Comparison of ENCODE assay signal across 25 mouse cellular contexts in genomic region chr9:56207083-56207482, GRCm38 (mm10). TPM values are rescaled to one million over a fixed set of nuclear protein-coding genes. Genes with fewer than 3 reads are reported as not detected.
A peak's percentile ranks its signal among the peaks of the same experiment; 100 is the strongest.
DNase-seq lines count a peak whose midpoint lies in the region; ATAC-seq and TF ChIP-seq lines count a peak whose summit lies in the region.
"Had no signal": no experiment of that assay in that cellular context is flagged by ENCODE, and none has a peak within 500 bp of the region (broad histone marks: within the 10 kb centered on the region; RNA-seq: fewer than 3 reads in every experiment).

No protein-coding gene starts in this region.

- peak overlapping the region; percentile 17; the same call in 1 of the 2 replicates for H3K27ac ChIP-seq in kidney, adult 2 months (ENCODE audit: insufficient read depth, low read depth, low read length)
- H3K27ac ChIP-seq in hindbrain, embryonic 10.5 days: no peak overlapping the region
- H3K27ac ChIP-seq: forebrain, embryonic 10.5 days; hindbrain, embryonic 12.5 days; limb, embryonic 12.5 days; midbrain, embryonic 15.5 days had no signal

- 85% methylated on average over 10 of the region's 10 CpGs for WGBS in kidney, adult 2 months
- 92% methylated on average over 10 of the region's 10 CpGs for WGBS in hindbrain, embryonic 10.5 days

- H3K9me3 ChIP-seq in hindbrain, embryonic 10.5 days: no peaks in the 10 kb centered on the region
- H3K9me3 ChIP-seq: forebrain, embryonic 10.5 days; G1E; heart, embryonic 12.5 days; hindbrain, embryonic 12.5 days; limb, embryonic 12.5 days; midbrain, embryonic 15.5 days had no signal

- peak; percentile 95 for ATAC-seq in megakaryocyte, adult 5-6 weeks (ENCODE audit: poor library complexity, severe bottlenecking)
- peak; percentile 61 for ATAC-seq in neutrophil, adult 5-6 weeks (ENCODE audit: extremely low read depth, insufficient number of reproducible peaks, low FRiP score, poor library complexity, severe bottlenecking)
- ATAC-seq: inflammation-experienced regulatory T-cells, adult 6 months; midbrain, embryonic 15.5 days; Patski had no signal

- no peak for TF ChIP-seq POLR2A in kidney, adult 2 months (IDR thresholded peaks at IDR 0.05; ENCODE audit: low read depth, low read length)

- peak; percentile 11 for DNase-seq in kidney, adult 2 months
- DNase-seq in kidney, postnatal 36 days: no peak
- DNase-seq in c-Kit-positive CD71-negative TER-119-negative erythroid progenitor cells, embryonic 14.5 days (ENCODE audit: low read depth): peak; percentile 42
- no peak for DNase-seq in thymus, postnatal 25 days
- DNase-seq in hindbrain, embryonic 10.5 days (ENCODE audit: low spot score): no peak
- no peak for DNase-seq in adrenal gland, adult 2 months
- DNase-seq: adrenal gland, adult 8-10 months; cerebellum, adult 11-12 months; cerebellum, postnatal 10 days; heart, postnatal 10 days; kidney, postnatal 14 days; layer of hippocampus, postnatal 36 days; lung, adult 18-20 months; lung, postnatal 14 days; thymus, postnatal 14 days had no signal

- no peaks in the 10 kb centered on the region for H3K36me3 ChIP-seq in kidney, adult 2 months (ENCODE audit: control insufficient read depth, insufficient read depth, low read length)
- H3K36me3 ChIP-seq in hindbrain, embryonic 10.5 days: peaks cover 27% of the 10 kb centered on the region
- H3K36me3 ChIP-seq: hindbrain, embryonic 12.5 days; midbrain, embryonic 15.5 days had no signal

- H3K27me3 ChIP-seq in kidney, adult 2 months (replicated peaks; ENCODE audit: control insufficient read depth, insufficient read depth, low read length): no peaks in the 10 kb centered on the region
- H3K27me3 ChIP-seq in hindbrain, embryonic 10.5 days (ENCODE audit: insufficient read depth, poor library complexity, severe bottlenecking): no peaks in the 10 kb centered on the region
- H3K27me3 ChIP-seq: heart, embryonic 12.5 days; hindbrain, embryonic 12.5 days; limb, embryonic 12.5 days; midbrain, embryonic 15.5 days; Patski had no signal

- TF ChIP-seq CTCF in kidney, adult 2 months (conservative IDR thresholded peaks at IDR 0.05; ENCODE audit: insufficient read depth, insufficient read length, low read depth, low read length): no peak

- no peak overlapping the region for H3K4me3 ChIP-seq in kidney, adult 2 months (ENCODE audit: insufficient read depth, low read depth, low read length)
- no peak overlapping the region for H3K4me3 ChIP-seq in hindbrain, embryonic 10.5 days
- H3K4me3 ChIP-seq: forebrain, embryonic 10.5 days; heart, embryonic 12.5 days; hindbrain, embryonic 12.5 days; limb, embryonic 12.5 days; midbrain, embryonic 15.5 days had no signal

- no peaks in the 10 kb centered on the region; the same call in none of the 2 replicates for H3K4me1 ChIP-seq in kidney, adult 2 months (ENCODE audit: control insufficient read depth, insufficient read depth, low read length)
- H3K4me1 ChIP-seq in hindbrain, embryonic 10.5 days (replicated peaks): no peaks in the 10 kb centered on the region
- H3K4me1 ChIP-seq: forebrain, embryonic 10.5 days; heart, embryonic 12.5 days; hindbrain, embryonic 12.5 days; midbrain, embryonic 15.5 days had no signal

RNA-seq across cellular contexts. Expression of gene Tspan3, which starts 41.8 kb away (rescaled TPM):
- polyA plus RNA-seq in kidney, adult 2 months (2012; rRNA removed): 320 and 328 TPM in 2 replicates
- 22.5 and 28.9 TPM in 2 replicates for total RNA-seq in megakaryocyte, adult 5-6 weeks (2015)
- 17.9 and 20.4 TPM in 2 replicates for total RNA-seq in megakaryocyte, adult 5-6 weeks (2017)
- total RNA-seq in neutrophil, adult 5-6 weeks (2017): 6.3 and 6.9 TPM in 2 replicates
- polyA plus RNA-seq in hindbrain, embryonic 10.5 days (2016; fragmentation: Nextera tagmentation; extraction: Ambion mirVana): 546 and 562 TPM in 2 replicates
- 100 to 1,000 TPM in 1 of 2 experiments, 10 to 100 TPM in 1; 80.4 to 133 TPM for total RNA-seq in adrenal gland, adult 2 months (2021)
- polyA plus RNA-seq in adrenal gland, adult 2 months (2012; rRNA removed): 158 and 160 TPM in 2 replicates
- polyA plus RNA-seq: G1E had no signal

Comparison
In these comparisons a context has a peak if more than half of its experiments do, and no peak if none do; other contexts are left out.
1. DNase-seq: peak in kidney, adult 2 months (single experiment) and c-Kit-positive CD71-negative TER-119-negative erythroid progenitor cells, embryonic 14.5 days (single experiment); none in kidney, postnatal 36 days (0 of 2), thymus, postnatal 25 days (single experiment), hindbrain, embryonic 10.5 days (single experiment) and adrenal gland, adult 2 months (single experiment).